Mouse (Mus musculus) ES-Bruce4 (cell line): ENCODE data around the gene Ak1.

ENCODE experiments used
- CTCF ChIP-seq: IDR thresholded peaks from one replicate; pipeline ENCODE4 v1.8.1; 2011; ENCODE audit warnings: low read depth, low read length
- POLR2A ChIP-seq: IDR thresholded peaks from one replicate; pipeline ENCODE4 v1.8.1; 2011; ENCODE audit warnings: low read length; ENCODE audit not compliant: insufficient read depth

DNA sequence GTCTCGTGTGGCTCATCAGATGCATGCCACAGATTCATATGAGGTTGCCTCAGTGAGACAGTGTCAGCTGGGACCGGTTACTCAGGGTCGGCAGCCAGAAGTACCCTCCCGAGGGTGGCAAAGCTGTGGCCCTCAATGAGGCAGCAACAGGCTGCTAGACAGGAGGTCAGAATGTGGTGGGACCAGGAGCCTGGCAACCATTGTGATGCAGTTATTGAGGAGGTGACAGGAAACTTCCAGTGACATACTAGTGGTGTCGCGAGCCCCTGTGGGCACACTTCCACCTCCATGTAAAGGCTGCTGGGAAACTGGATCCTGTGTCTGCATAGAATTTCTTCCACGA lies at the start of gene Ak1:
- TF ChIP-seq CTCF (no peak), POLR2A (no peak)
